Mouse (Mus musculus): ENCODE results near the gene Pank1.

Pank1 gene

GRCm38 (mm10) chr19:34878603-34879541, at the start of gene Pank1:
Gene Pank1, minus strand, starts transcription at chr19:34879455.
- peak; percentile 73 for DNase-seq (ENCODE audit: low spot score)

GRCm38 (mm10) chr19:34922603-34922963, 43.3 kb upstream of the Pank1 start:
- DNase-seq (ENCODE audit: low spot score): no peak

GRCm38 (mm10) chr19:34921652-34922602, 42.7 kb upstream of the Pank1 start, which contains the start of gene Kif20b:
Gene Kif20b, plus strand, starts transcription at chr19:34922361.
- DNase-seq (ENCODE audit: low spot score): peak; percentile 93

- no peak for DNase-seq (ENCODE audit: low spot score)
Observed at GRCm38 (mm10) chr19:34921253-34921651, 42.0 kb upstream of the Pank1 start.

GRCm38 (mm10) chr19:34920531-34920930, 41.3 kb upstream of the Pank1 start:
- no peak for DNase-seq (ENCODE audit: low spot score)

GRCm38 (mm10) chr19:34920066-34920465, 40.8 kb upstream of the Pank1 start:
- DNase-seq (ENCODE audit: low spot score): no peak

- no peak for DNase-seq (ENCODE audit: low spot score)
Observed at GRCm38 (mm10) chr19:34912366-34912765, 33.1 kb upstream of the Pank1 start.

GRCm38 (mm10) chr19:34906772-34907171, 27.5 kb upstream of the Pank1 start:
- no peak for DNase-seq (ENCODE audit: low spot score)

GRCm38 (mm10) chr19:34905424-34905823, 26.2 kb upstream of the Pank1 start:
- DNase-seq (ENCODE audit: low spot score): no peak

GRCm38 (mm10) chr19:34904032-34904431, 24.8 kb upstream of the Pank1 start:
- DNase-seq (ENCODE audit: low spot score): no peak

- DNase-seq (ENCODE audit: low spot score): no peak
Observed at GRCm38 (mm10) chr19:34901735-34902134, 22.5 kb upstream of the Pank1 start.

- no peak for DNase-seq (ENCODE audit: low spot score)
Observed at GRCm38 (mm10) chr19:34901266-34901665, 22.0 kb upstream of the Pank1 start.

GRCm38 (mm10) chr19:34898941-34899340, 19.7 kb upstream of the Pank1 start:
- no peak for DNase-seq (ENCODE audit: low spot score)

GRCm38 (mm10) chr19:34897082-34897965, 18.1 kb upstream of the Pank1 start:
- DNase-seq (ENCODE audit: low spot score): no peak

- DNase-seq (ENCODE audit: low spot score): no peak
Observed at GRCm38 (mm10) chr19:34895082-34895481, 15.8 kb upstream of the Pank1 start.

- no peak for DNase-seq (ENCODE audit: low spot score)
Observed at GRCm38 (mm10) chr19:34891590-34891989, 12.3 kb upstream of the Pank1 start.

GRCm38 (mm10) chr19:34890981-34891380, 11.7 kb upstream of the Pank1 start:
- no peak for DNase-seq (ENCODE audit: low spot score)

- DNase-seq (ENCODE audit: low spot score): no peak
Observed at GRCm38 (mm10) chr19:34886324-34886723, 7.1 kb upstream of the Pank1 start.

GRCm38 (mm10) chr19:34883526-34884224, 4.4 kb upstream of the Pank1 start:
- no peak for DNase-seq (ENCODE audit: low spot score)

- DNase-seq (ENCODE audit: low spot score): no peak
Observed at GRCm38 (mm10) chr19:34882443-34882842, 3.2 kb upstream of the Pank1 start.

GRCm38 (mm10) chr19:34881160-34881559, 1.9 kb upstream of the Pank1 start:
- DNase-seq (ENCODE audit: low spot score): no peak

Measured in urinary bladder, postnatal 14 days (tissue).